Mouse (Mus musculus) intestine, embryonic 14.5 days (tissue): ENCODE data around the gene Orc1. TPM values are rescaled to one million over a fixed set of nuclear protein-coding genes. Genes with fewer than 3 reads are reported as not detected.

ENCODE experiments used
- ATAC-seq: fragments of 200-750 bp; cut with Nextera tagmentation; replicated peaks from 2 replicates; pipeline ENCODE4 v1.8.0; 2017; ENCODE audit warnings: low read depth, moderate number of reproducible peaks, moderate TSS enrichment, moderate library complexity; ENCODE audit not compliant: low FRiP score, low TSS enrichment
- DNase-seq: peaks from one replicate; pipeline ENCODE4 v3.0.0-alpha.2; 2018; ENCODE audit warnings: low spot score
- H3K27ac ChIP-seq: fragments of 300-500 bp; sonication (generic); 2 replicates; pipeline ENCODE4 v1.5.1; 2014; ENCODE audit warnings: low read depth, mild to moderate bottlenecking, control low read depth
- H3K27me3 ChIP-seq: fragments of 300-500 bp; sonication (generic); replicated peaks from 2 replicates; pipeline ENCODE4 v1.6.1; 2014; ENCODE audit warnings: low read length, control low read depth; ENCODE audit not compliant: control insufficient read depth, insufficient read depth
- H3K36me3 ChIP-seq: fragments of 300-500 bp; sonication (generic); 2 replicates; pipeline ENCODE4 v1.6.1; 2014; ENCODE audit warnings: low read length, control low read depth; ENCODE audit not compliant: control insufficient read depth, insufficient read depth
- H3K4me1 ChIP-seq: fragments of 300-500 bp; sonication (generic); replicated peaks from 2 replicates; pipeline ENCODE4 v1.6.1; 2014; ENCODE audit warnings: low read length, control low read depth, mixed read lengths; ENCODE audit not compliant: control insufficient read depth, insufficient read depth
- H3K4me2 ChIP-seq: fragments of 300-500 bp; sonication (generic); 2 replicates; pipeline ENCODE4 v1.6.1; 2014; ENCODE audit warnings: low read length
- H3K4me3 ChIP-seq: fragments of 300-500 bp; sonication (generic); 2 replicates; pipeline ENCODE4 v1.5.1; 2014; ENCODE audit warnings: low read depth, low read length, control low read depth, mixed read lengths
- H3K9ac ChIP-seq: fragments of 300-500 bp; sonication (generic); 2 replicates; pipeline ENCODE4 v1.6.1; 2014; ENCODE audit warnings: mild to moderate bottlenecking, low read length
- H3K9me3 ChIP-seq: fragments of 300-500 bp; sonication (generic); 2 replicates; pipeline ENCODE4 v1.6.1; 2016; ENCODE audit warnings: low read length, control low read depth; ENCODE audit not compliant: control insufficient read depth
- WGBS: fragments of 180-500 bp; shearing (Covaris S2); extraction: QIAGEN DNeasy Blood & Tissue Kit; methylation state at CpG from one replicate; pipeline ENCODE4 v1.1.7; 2014; 5-methylcytosine and 5-hydroxymethylcytosine counted together
- polyA plus RNA-seq: library from polyadenylated mRNA; unstranded; fragments of >200 nt; fragmentation: Nextera tagmentation; extraction: Ambion mirVana; gene quantifications from 2 replicates; pipeline ENCODE4 v1.2.1, GENCODE M21; 2014

Orc1 gene
- polyA plus RNA-seq, 1 experiment from 2014 or later: 12.6 TPM

DNA sequence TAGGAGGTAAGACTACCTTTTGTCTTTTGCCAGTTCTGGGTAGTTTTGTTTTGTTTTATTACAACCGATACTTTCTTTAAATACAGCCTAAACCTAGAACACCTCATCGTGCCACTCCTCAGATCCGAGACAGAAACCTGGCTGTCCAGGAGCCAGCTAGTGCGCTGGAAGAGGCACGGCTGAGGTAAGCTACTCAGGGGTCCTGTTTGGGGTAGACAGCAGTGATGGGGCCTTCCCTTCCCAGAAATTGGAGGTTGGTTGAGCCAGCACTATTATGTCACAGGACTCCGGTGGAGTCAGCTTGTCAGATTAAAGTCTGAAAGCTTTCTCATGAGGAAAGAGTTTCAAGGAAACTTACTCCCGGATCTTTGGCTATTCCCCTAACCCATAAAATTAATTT lies 22.6 kb downstream of the Orc1 start:
- Histone ChIP-seq H3K4me3 (no peak overlapping the region), H3K4me1 (no peaks in the 10 kb centered on the region), H3K27ac (no peak overlapping the region), H3K9me3 (no peaks in the 10 kb centered on the region), H3K9ac (no peak overlapping the region), H3K27me3 (no peaks in the 10 kb centered on the region), H3K36me3 (peaks cover 70% of the 10 kb centered on the region), H3K4me2 (no peak overlapping the region)
- WGBS: 92% methylated on average over 7 of the region's 7 CpGs
- ATAC-seq (no peak), DNase-seq (no peak)

DNA sequence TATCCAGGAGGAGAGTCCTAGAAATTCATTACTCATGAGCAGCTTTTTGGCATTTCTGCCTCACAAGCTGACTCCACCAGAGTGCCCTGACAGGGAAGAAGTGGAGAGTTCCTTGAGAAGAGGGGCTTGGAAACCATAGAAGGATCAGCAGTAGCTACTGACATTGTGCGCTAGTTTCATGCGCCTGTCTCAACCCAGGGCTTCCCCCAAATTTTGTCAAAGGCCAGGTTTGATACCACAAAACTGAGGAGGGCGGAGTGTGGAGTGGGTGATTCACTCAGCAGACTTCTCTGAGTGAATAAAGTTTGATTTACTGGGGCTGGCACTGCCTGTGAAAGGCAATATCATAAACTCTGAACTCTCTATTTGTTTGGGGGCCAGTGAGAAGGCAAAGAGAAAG lies 29.4 kb downstream of the Orc1 start:
- 94% methylated on average over 3 of the region's 3 CpGs for WGBS
- ATAC-seq: no peak

DNA sequence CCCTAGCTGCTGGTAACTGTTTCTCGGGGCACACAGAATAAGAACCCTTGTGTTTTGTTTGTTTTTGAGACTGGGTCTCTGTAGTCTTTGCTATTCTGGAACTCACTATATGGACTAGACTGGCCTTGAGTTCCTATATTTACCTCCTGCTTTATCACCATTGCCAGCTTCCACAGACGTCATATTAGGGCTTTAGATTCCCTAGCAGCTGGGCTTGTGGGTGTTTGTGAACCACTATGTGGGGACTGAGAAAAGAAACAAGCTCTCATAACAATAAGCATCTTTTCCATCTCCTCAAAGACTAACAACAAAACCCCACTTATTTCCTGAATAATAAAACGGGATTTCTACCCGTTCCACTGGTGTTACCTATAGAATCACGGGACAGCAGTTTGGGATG lies 31.7 kb downstream of the Orc1 start:
- no peak for ATAC-seq

More for the DNA sequence above, 29.4 kb downstream of the Orc1 start:
- Histone ChIP-seq H3K4me3 (no peak overlapping the region), H3K4me2 (no peak overlapping the region), H3K4me1 (no peaks in the 10 kb centered on the region), H3K27ac (no peak overlapping the region), H3K27me3 (no peaks in the 10 kb centered on the region), H3K36me3 (peaks cover 50% of the 10 kb centered on the region), H3K9me3 (no peaks in the 10 kb centered on the region), H3K9ac (no peak overlapping the region)
- DNase-seq: no peak

DNA sequence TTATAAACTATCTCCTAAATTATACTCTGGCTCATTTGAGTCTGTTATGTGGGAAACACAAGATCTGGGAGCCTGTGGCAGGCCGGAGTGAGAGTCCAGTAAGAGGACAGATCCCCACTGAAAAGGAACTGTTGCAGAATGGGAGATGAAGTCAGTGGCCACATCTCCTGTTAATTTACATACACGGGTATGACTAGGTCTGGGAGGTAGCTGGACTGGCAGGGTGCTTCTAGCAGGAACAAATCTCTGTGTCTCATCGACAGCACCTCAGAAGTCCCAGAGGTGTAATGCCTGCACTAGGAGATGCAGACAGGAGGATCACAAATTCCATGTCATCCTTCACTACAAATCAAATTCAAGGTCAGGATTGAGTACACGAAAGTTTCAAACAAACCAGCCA lies 39.4 kb downstream of the Orc1 start:
- WGBS: 64% methylated on average over 4 of the region's 4 CpGs
- ATAC-seq (no peak), DNase-seq (no peak)
- H3K36me3 ChIP-seq: peaks cover 20% of the 10 kb centered on the region
- H3K9me3 ChIP-seq: no peaks in the 10 kb centered on the region
- H3K27ac ChIP-seq: peak overlapping the region; percentile 83; the same call in 1 of the 2 replicates
- peak overlapping the region; percentile 89 for H3K4me2 ChIP-seq
- H3K9ac ChIP-seq: no peak overlapping the region; the same call in 1 of the 2 replicates
- H3K4me3 ChIP-seq: peak overlapping the region; percentile 75; the same call in 1 of the 2 replicates
- H3K27me3 ChIP-seq: no peaks in the 10 kb centered on the region
- peaks cover 15% of the 10 kb centered on the region for H3K4me1 ChIP-seq

More for the DNA sequence above, 31.7 kb downstream of the Orc1 start:
- Histone ChIP-seq H3K4me3 (no peak overlapping the region), H3K27me3 (no peaks in the 10 kb centered on the region), H3K36me3 (peaks cover 45% of the 10 kb centered on the region), H3K4me1 (no peaks in the 10 kb centered on the region), H3K9ac (no peak overlapping the region), H3K4me2 (no peak overlapping the region), H3K27ac (no peak overlapping the region), H3K9me3 (no peaks in the 10 kb centered on the region)
- 84% methylated on average over 5 of the region's 5 CpGs for WGBS
- DNase-seq: no peak

DNA sequence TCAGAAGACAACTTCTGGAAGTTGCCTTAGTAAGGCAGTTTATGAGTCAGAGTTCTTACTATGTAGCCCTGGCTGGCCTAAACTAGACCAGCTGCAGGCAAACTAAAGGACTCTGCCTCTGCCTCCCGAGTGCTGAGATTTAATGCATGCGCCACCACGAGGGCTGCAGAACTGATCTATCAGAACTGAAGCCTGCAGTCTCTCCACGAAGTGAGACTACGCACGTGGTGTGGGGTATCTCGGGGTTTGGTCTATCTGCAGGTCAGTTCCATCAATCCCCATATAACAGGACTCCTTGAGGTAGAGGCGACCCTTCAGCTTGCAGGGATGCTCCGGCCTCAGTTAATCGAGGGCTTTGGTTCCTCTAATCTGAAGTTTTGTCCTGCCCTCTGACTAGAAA lies 39.9 kb downstream of the Orc1 start:
- Histone ChIP-seq H3K36me3 (peaks cover 18% of the 10 kb centered on the region), H3K9me3 (no peaks in the 10 kb centered on the region), H3K4me2 (peak overlapping the region; percentile 89), H3K4me3 (peak overlapping the region; percentile 75), H3K4me1 (peaks cover 15% of the 10 kb centered on the region), H3K9ac (peak overlapping the region; percentile 88), H3K27me3 (no peaks in the 10 kb centered on the region), H3K27ac (peak overlapping the region; percentile 83)
- WGBS: 2% methylated on average over 10 of the region's 10 CpGs
- DNase-seq (no peak), ATAC-seq (peak; percentile 57)

DNA sequence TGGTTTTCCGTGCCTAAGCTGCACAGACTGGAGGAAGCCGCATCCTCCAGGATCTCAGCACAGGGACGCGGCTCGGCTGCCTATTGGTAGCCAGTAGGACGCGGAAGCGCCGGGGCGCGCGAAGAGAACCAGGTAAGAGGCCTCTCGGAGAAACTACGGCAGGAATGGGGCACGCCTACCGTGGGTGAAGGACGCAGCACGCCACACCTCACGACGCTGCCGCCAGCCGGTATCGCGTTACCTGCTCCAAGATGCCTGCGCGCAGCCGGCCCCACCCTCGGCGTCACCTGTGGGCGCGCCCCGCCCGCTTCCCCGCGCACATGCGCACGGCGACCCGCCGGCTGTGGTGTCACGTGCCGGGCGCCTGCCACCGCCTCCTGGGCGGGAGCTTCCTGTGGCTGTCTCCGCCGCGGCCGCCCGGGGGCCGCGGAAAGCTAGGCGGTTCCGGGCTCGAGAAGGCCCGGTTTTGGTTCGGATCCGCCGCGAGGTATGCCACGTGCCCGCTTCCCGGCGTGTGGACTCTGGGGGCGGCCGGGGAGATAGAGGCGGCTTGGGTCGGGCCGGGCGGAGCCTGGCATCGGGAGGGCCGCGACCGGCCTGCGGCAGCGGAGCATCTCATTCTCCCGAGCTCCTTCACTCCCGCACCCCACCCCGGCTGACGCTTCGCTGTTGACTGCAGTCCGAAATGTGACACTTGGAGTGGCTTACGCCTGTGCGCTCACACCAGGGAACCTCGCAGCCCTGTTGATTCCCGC lies 40.5 kb downstream of the Orc1 start, which contains the start of gene Cc2d1b:
Gene Cc2d1b, plus strand, starts transcription at position 354 of the 755 bp plus-strand sequence.
- peak within 1 kb of the TSS; percentile 89 for H3K4me2 ChIP-seq
- WGBS: under 1% methylated on average over 83 of the region's 86 CpGs

DNA sequence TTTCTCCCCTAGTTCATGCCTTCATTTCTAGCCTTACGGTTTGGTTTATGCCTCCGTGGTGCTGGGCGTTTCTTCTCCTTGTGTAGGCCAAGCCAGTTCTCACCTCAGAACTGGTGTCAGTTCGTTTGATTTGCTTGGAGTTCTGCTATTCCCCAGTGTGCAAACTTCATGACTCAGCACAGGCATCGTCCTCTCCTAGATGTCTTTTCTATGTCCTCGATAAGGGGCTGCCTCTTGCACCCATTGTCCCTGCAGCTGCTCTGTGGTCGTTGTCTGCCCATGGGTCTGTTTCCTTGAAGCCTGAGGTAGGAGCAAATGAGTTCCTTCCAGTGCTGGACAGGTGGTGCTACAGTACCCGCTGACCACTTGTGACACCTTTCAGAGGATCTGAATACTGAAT lies 41.3 kb downstream of the Orc1 start:
- ATAC-seq: no peak
- DNase-seq: no peak
- peak overlapping the region; percentile 75 for H3K4me3 ChIP-seq
- WGBS: 13% methylated on average over 8 of the region's 8 CpGs
- peak overlapping the region; percentile 88 for H3K9ac ChIP-seq
- peaks cover 19% of the 10 kb centered on the region for H3K36me3 ChIP-seq
- H3K27ac ChIP-seq: peak overlapping the region; percentile 83
- H3K9me3 ChIP-seq: no peaks in the 10 kb centered on the region
- H3K27me3 ChIP-seq: no peaks in the 10 kb centered on the region
- H3K4me2 ChIP-seq: peak overlapping the region; percentile 89
- peaks cover 15% of the 10 kb centered on the region for H3K4me1 ChIP-seq

More for the DNA sequence above, 40.5 kb downstream of the Orc1 start, which contains the start of gene Cc2d1b:
- Histone ChIP-seq H3K9ac (peak within 1 kb of the TSS; percentile 88), H3K4me3 (peak within 1 kb of the TSS; percentile 75), H3K4me1 (peaks cover 15% of the 10 kb centered on the region), H3K27ac (peak within 1 kb of the TSS; percentile 83), H3K9me3 (no peaks in the 10 kb centered on the region), H3K36me3 (peaks cover 19% of the 10 kb centered on the region), H3K27me3 (no peaks in the 10 kb centered on the region)
- ATAC-seq: peak; percentile 92
- DNase-seq: peak; percentile 91

DNA sequence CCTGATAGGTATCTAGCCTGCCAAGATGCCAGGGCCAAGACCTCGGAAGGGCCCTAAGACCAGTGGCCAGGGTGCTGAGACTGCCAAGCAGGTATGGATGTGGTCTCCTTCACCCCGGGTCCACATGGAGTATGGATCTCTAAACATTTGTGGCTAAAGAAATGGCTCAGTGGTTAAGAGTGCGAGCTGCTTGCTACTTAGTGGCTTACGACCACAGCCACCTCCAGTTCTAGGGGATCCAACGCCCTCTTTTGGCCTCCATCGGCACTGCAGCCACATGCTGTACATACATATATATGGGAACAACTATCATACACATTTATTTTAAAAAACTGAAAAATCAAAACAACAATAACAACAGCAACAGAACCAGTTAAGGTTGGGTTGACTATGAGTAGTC lies 42.3 kb downstream of the Orc1 start:
- DNase-seq: no peak

DNA sequence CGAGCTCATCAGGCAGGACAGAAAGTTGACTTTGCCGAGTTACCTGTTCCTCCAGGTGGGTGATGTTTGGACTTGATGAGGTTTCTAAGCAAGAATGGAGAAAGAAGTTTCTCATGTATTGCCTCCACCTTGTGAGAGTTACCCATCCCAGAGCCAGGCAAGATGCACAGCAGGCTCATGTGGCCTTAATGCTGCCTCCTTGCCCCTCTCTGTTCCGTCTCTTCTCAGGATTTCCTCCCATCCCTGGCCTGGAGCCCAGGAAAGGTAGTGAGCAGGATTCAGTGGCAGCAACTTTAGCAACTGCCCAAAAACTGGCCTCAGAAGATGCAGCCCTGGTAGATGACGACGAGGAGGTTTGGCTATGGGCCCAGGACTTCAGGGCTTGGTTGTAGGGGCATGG lies 47.8 kb downstream of the Orc1 start:
- no peak overlapping the region for H3K27ac ChIP-seq
- no peak overlapping the region for H3K9ac ChIP-seq
- no peaks in the 10 kb centered on the region for H3K9me3 ChIP-seq
- H3K27me3 ChIP-seq: no peaks in the 10 kb centered on the region
- peaks cover 79% of the 10 kb centered on the region for H3K36me3 ChIP-seq
- WGBS: 82% methylated on average over 5 of the region's 5 CpGs
- no peak overlapping the region for H3K4me2 ChIP-seq
- H3K4me1 ChIP-seq: no peaks in the 10 kb centered on the region
- DNase-seq: no peak
- no peak for ATAC-seq
- H3K4me3 ChIP-seq: no peak overlapping the region

More for the DNA sequence above, 42.3 kb downstream of the Orc1 start:
- H3K36me3 ChIP-seq: peaks cover 25% of the 10 kb centered on the region
- H3K4me1 ChIP-seq: peaks cover 15% of the 10 kb centered on the region
- H3K9me3 ChIP-seq: no peaks in the 10 kb centered on the region
- 94% methylated on average over 6 of the region's 6 CpGs for WGBS
- no peak overlapping the region for H3K4me2 ChIP-seq
- no peak overlapping the region for H3K27ac ChIP-seq
- no peak for ATAC-seq
- H3K9ac ChIP-seq: no peak overlapping the region
- no peaks in the 10 kb centered on the region for H3K27me3 ChIP-seq
- H3K4me3 ChIP-seq: no peak overlapping the region
